8 mouse cellular contexts compared by ENCODE assay signal in genomic region chr11:100570430-100571201, GRCm38 (mm10). TPM values are rescaled to one million over a fixed set of nuclear protein-coding genes. Genes with fewer than 3 reads are reported as not detected.
DNase-seq lines count a peak whose midpoint lies in the region; ATAC-seq lines count a peak whose summit lies in the region.

No protein-coding gene starts in this region.

- peak overlapping the region; percentile 63 for H3K9ac ChIP-seq in hindbrain, embryonic 13.5 days

- H3K4me2 ChIP-seq in hindbrain, embryonic 13.5 days, result peak overlapping the region; percentile 54

- H3K36me3 ChIP-seq in hindbrain, embryonic 13.5 days, result no peaks in the 10 kb centered on the region

- DNase-seq in T-cell, adult 2 months (ENCODE audit: low spot score), result peak; percentile 64
- peak; percentile 88 for DNase-seq in cerebellum, adult 9-10 months
- DNase-seq in left cerebral cortex, adult 11 months (ENCODE audit: low spot score), result peak; percentile 77
- DNase-seq in lung, postnatal 36 days, result peak; percentile 90
- peak; percentile 87 for DNase-seq in retina, embryonic 14.5 days (ENCODE audit: low spot score)
- DNase-seq in urinary bladder, postnatal 25 days (ENCODE audit: low spot score), result peak; percentile 63

- WGBS in hindbrain, embryonic 13.5 days, result 14% methylated on average over 8 of the region's 8 CpGs

- peaks cover 13% of the 10 kb centered on the region for H3K27me3 ChIP-seq in hindbrain, embryonic 13.5 days

- no peak overlapping the region for H3K27ac ChIP-seq in hindbrain, embryonic 13.5 days

- H3K4me3 ChIP-seq in hindbrain, embryonic 13.5 days, result peak overlapping the region; percentile 17

- no peaks in the 10 kb centered on the region for H3K9me3 ChIP-seq in hindbrain, embryonic 13.5 days

- ATAC-seq in frontal cortex, adult (ENCODE audit: low TSS enrichment), result peak; percentile 45
- ATAC-seq in hindbrain, embryonic 13.5 days (ENCODE audit: low FRiP score), result peak; percentile 43; the same call in 1 of the 2 replicates

- peaks cover 24% of the 10 kb centered on the region for H3K4me1 ChIP-seq in hindbrain, embryonic 13.5 days (replicated peaks)

RNA-seq across cellular contexts. Expression of gene Cnp, which starts 4.1 kb away (rescaled TPM):
- polyA plus RNA-seq in hindbrain, embryonic 13.5 days (2015; fragmentation: Nextera tagmentation; extraction: Ambion mirVana), result 34.5 and 37.0 TPM in 2 replicates

RNA-seq across cellular contexts. Expression of gene Ttc25, which starts 25.2 kb away (rescaled TPM):
- polyA plus RNA-seq in hindbrain, embryonic 13.5 days (2015; fragmentation: Nextera tagmentation; extraction: Ambion mirVana), result 2.0 and 2.8 TPM in 2 replicates

RNA-seq across cellular contexts. Expression of gene Acly, which starts 42.8 kb away (rescaled TPM):
- 255 and 257 TPM in 2 replicates for polyA plus RNA-seq in hindbrain, embryonic 13.5 days (2015; fragmentation: Nextera tagmentation; extraction: Ambion mirVana)

RNA-seq across cellular contexts. Expression of gene Nkiras2, which starts 48.4 kb away (rescaled TPM):
- polyA plus RNA-seq in hindbrain, embryonic 13.5 days (2015; fragmentation: Nextera tagmentation; extraction: Ambion mirVana), result 110 and 115 TPM in 2 replicates

RNA-seq across cellular contexts. Expression of gene Dnajc7, which starts 49.4 kb away (rescaled TPM):
- polyA plus RNA-seq in hindbrain, embryonic 13.5 days (2015; fragmentation: Nextera tagmentation; extraction: Ambion mirVana), result 308 and 315 TPM in 2 replicates
